Mouse (Mus musculus) hindbrain, postnatal 0 days (tissue): ENCODE measurements around the gene Palm2. TPM values are rescaled to one million over a fixed set of nuclear protein-coding genes. Genes with fewer than 3 reads are reported as not detected.

Source experiments
- ATAC-seq: fragments of 200-750 bp; cut with Nextera tagmentation; 2 replicates; pipeline ENCODE4 v1.8.0; 2017; ENCODE audit warnings: mild to moderate bottlenecking, moderate TSS enrichment, moderate library complexity
- DNase-seq: peaks from one replicate; pipeline ENCODE4 v3.0.0-alpha.2; 2015; ENCODE audit warnings: low spot score
- H3K27ac ChIP-seq: fragments of 300-500 bp; sonication (generic); 2 replicates; pipeline ENCODE4 v1.5.1; 2014; ENCODE audit warnings: mild to moderate bottlenecking
- H3K27me3 ChIP-seq: fragments of 300-500 bp; sonication (generic); 2 replicates; pipeline ENCODE4 v1.6.1; 2014; ENCODE audit warnings: low read length, mixed read lengths; ENCODE audit not compliant: insufficient read depth
- H3K36me3 ChIP-seq: fragments of 300-500 bp; sonication (generic); 2 replicates; pipeline ENCODE4 v1.6.1; 2014; ENCODE audit warnings: low read length, mixed read lengths; ENCODE audit not compliant: insufficient read depth
- H3K4me1 ChIP-seq: fragments of 300-500 bp; sonication (generic); 2 replicates; pipeline ENCODE4 v1.6.1; 2014; ENCODE audit warnings: antibody characterized with exemption, low read length, mixed read lengths; ENCODE audit not compliant: insufficient read depth
- H3K4me2 ChIP-seq: fragments of 300-500 bp; sonication (generic); 2 replicates; pipeline ENCODE4 v1.6.1; 2014; ENCODE audit warnings: low read depth, mild to moderate bottlenecking, low read length, moderate library complexity, mixed read lengths
- H3K4me3 ChIP-seq: fragments of 300-500 bp; sonication (generic); 2 replicates; pipeline ENCODE4 v1.5.1; 2014; ENCODE audit warnings: low read length
- H3K9ac ChIP-seq: fragments of 300-500 bp; sonication (generic); replicated peaks from 2 replicates; pipeline ENCODE4 v1.6.1; 2014; ENCODE audit warnings: mild to moderate bottlenecking, low read length, moderate library complexity, mixed read lengths
- H3K9me3 ChIP-seq: fragments of 300-500 bp; sonication (generic); 2 replicates; pipeline ENCODE4 v1.6.1; 2016; ENCODE audit warnings: low read length, mixed read lengths
- CTCF ChIP-seq: IDR thresholded peaks from 2 replicates; pipeline ENCODE4 v1.5.1; 2016; ENCODE audit warnings: antibody characterized with exemption, control low read depth, low read depth
- WGBS: fragments of 180-500 bp; shearing (Covaris S2); extraction: QIAGEN DNeasy Blood & Tissue Kit; methylation state at CpG from one replicate; pipeline ENCODE4 v1.1.7; 2014; 5-methylcytosine and 5-hydroxymethylcytosine counted together
- polyA plus RNA-seq: library from polyadenylated mRNA; unstranded; fragments of >200 nt; fragmentation: Nextera tagmentation; extraction: Ambion mirVana; gene quantifications from 2 replicates; pipeline ENCODE4 v1.2.1, GENCODE M21; 2015
- total RNA-seq: library from RNA; depleted of rRNA; stranded (reverse); fragments of >200 nt; gene quantifications from 2 replicates; pipeline ENCODE4 v1.2.3, GENCODE M21; 2014

Gene Palm2
- total and polyA plus RNA-seq, 2 experiments from 2014 or later = 15.4 to 19.9 TPM

GRCm38 (mm10) chr4:57528296-57528695 is 94.2 kb downstream of the Palm2 start:
- H3K27me3 ChIP-seq = no peaks in the 10 kb centered on the region
- no peak overlapping the region for H3K4me3 ChIP-seq
- H3K27ac ChIP-seq = no peak overlapping the region
- no peaks in the 10 kb centered on the region for H3K36me3 ChIP-seq
- no peak for DNase-seq
- ATAC-seq = no peak
- H3K9me3 ChIP-seq = no peaks in the 10 kb centered on the region
- H3K4me1 ChIP-seq = 0 out of 2 replicates have a peak, but pooled peaks cover 3% of the 10 kb centered on the region
- H3K9ac ChIP-seq = no peak overlapping the region
- H3K4me2 ChIP-seq = no peak overlapping the region
- TF ChIP-seq CTCF = no peak

GRCm38 (mm10) chr4:57533686-57534085 is 99.6 kb downstream of the Palm2 start:
- DNase-seq = no peak
- Histone ChIP-seq H3K4me3 (no peak overlapping the region), H3K4me2 (no peak overlapping the region), H3K9me3 (no peaks in the 10 kb centered on the region), H3K27ac (no peak overlapping the region), H3K4me1 (no peaks in the 10 kb centered on the region), H3K27me3 (no peaks in the 10 kb centered on the region), H3K9ac (no peak overlapping the region), H3K36me3 (no peaks in the 10 kb centered on the region)
- ATAC-seq = no peak
- TF ChIP-seq CTCF = no peak
- WGBS = 82% methylated on average over 6 of the region's 6 CpGs

DNA sequence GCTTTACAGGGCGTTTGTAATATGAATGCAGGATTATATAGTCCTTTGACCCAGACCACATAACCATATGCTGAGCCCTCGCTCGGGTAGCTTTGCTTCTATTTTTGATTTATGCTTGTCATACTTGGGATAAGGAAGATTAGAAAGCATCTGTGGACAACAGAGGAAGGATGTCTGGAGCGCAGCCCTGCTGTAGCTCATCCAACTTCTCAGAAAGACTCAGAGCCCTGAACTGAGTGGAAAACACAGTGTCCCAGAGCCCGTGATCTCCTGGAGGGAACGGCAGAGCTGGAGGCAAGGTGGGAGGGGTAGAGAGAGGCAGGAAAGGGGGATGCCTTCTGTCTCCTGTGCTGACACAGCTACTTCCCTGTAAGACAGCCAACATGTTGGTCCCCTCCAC is 100.2 kb downstream of the Palm2 start:
- no peak for TF ChIP-seq CTCF
- DNase-seq (no peak), ATAC-seq (no peak)
- Histone ChIP-seq H3K4me3 (no peak overlapping the region), H3K27ac (no peak overlapping the region), H3K9ac (no peak overlapping the region), H3K4me1 (no peaks in the 10 kb centered on the region), H3K27me3 (no peaks in the 10 kb centered on the region), H3K4me2 (no peak overlapping the region), H3K9me3 (no peaks in the 10 kb centered on the region), H3K36me3 (no peaks in the 10 kb centered on the region)
- 77% methylated on average over 6 of the region's 6 CpGs for WGBS

DNA sequence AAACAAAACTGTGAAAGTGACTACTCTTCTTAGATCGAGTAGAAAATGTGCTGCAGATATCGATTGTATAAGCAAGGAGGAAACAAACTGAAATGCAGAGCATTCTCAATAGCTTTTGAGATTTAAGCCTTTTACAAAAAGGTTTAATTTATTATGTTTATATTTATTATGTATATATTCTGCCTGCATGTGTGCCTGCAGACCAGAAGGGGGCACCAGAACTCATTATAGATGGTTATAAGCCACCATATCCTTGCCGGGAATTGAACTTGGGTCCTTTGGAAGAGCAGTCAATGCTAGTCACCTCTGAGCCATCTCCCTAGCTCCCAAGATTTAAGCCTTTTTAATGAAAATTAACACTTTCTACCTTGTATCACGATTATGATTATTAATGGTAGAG is 101.0 kb downstream of the Palm2 start:
- H3K4me1 ChIP-seq = no peaks in the 10 kb centered on the region
- no peak overlapping the region for H3K27ac ChIP-seq
- H3K9ac ChIP-seq = no peak overlapping the region
- H3K4me2 ChIP-seq = no peak overlapping the region
- DNase-seq = no peak
- WGBS = 94% methylated on average over 4 of the region's 4 CpGs
- H3K36me3 ChIP-seq = no peaks in the 10 kb centered on the region
- H3K4me3 ChIP-seq = no peak overlapping the region
- H3K27me3 ChIP-seq = no peaks in the 10 kb centered on the region
- TF ChIP-seq CTCF = no peak; the same call in 1 of the 2 replicates
- no peaks in the 10 kb centered on the region for H3K9me3 ChIP-seq
- no peak for ATAC-seq

GRCm38 (mm10) chr4:57538029-57538688 is 104.1 kb downstream of the Palm2 start:
- H3K4me3 ChIP-seq = no peak overlapping the region
- no peaks in the 10 kb centered on the region for H3K27me3 ChIP-seq
- no peak for TF ChIP-seq CTCF
- ATAC-seq = no peak
- H3K4me1 ChIP-seq = no peaks in the 10 kb centered on the region
- no peak overlapping the region for H3K9ac ChIP-seq
- no peaks in the 10 kb centered on the region for H3K9me3 ChIP-seq
- H3K27ac ChIP-seq = no peak overlapping the region
- H3K4me2 ChIP-seq = no peak overlapping the region
- H3K36me3 ChIP-seq = no peaks in the 10 kb centered on the region
- 35% methylated on average over 4 of the region's 4 CpGs for WGBS
- DNase-seq = no peak

- Histone ChIP-seq H3K9ac (no peak overlapping the region), H3K4me3 (no peak overlapping the region), H3K27me3 (no peaks in the 10 kb centered on the region), H3K9me3 (no peaks in the 10 kb centered on the region), H3K4me2 (0 out of 2 replicates have a peak overlapping the region, but pooled peaks have one; percentile 13), H3K36me3 (no peaks in the 10 kb centered on the region), H3K27ac (no peak overlapping the region), H3K4me1 (no peaks in the 10 kb centered on the region)
- ATAC-seq = peak; percentile 49
- WGBS = 4% methylated on average over 6 of the region's 6 CpGs
- TF ChIP-seq CTCF = no peak
- peak; percentile 52 for DNase-seq
Measured at GRCm38 (mm10) chr4:57543692-57544256, 109.7 kb downstream of the Palm2 start.

- H3K4me1 ChIP-seq = no peaks in the 10 kb centered on the region
- H3K9me3 ChIP-seq = no peaks in the 10 kb centered on the region
- DNase-seq (no peak), ATAC-seq (no peak)
- no peak for TF ChIP-seq CTCF
- 74% methylated on average over 7 of the region's 7 CpGs for WGBS
- H3K9ac ChIP-seq = no peak overlapping the region
- no peaks in the 10 kb centered on the region for H3K36me3 ChIP-seq
- H3K4me3 ChIP-seq = no peak overlapping the region
- H3K4me2 ChIP-seq = no peak overlapping the region
- H3K27ac ChIP-seq = no peak overlapping the region
- H3K27me3 ChIP-seq = no peaks in the 10 kb centered on the region
Measured at GRCm38 (mm10) chr4:57547785-57548184, 113.7 kb downstream of the Palm2 start.
